Mouse (Mus musculus): ENCODE measurements around the gene Ptpn22. TPM values are rescaled to one million over a fixed set of nuclear protein-coding genes. Genes with fewer than 3 reads are reported as not detected.
"Not testable (repeated sequence)": the region's sequence is repeated elsewhere in the genome, so short reads cannot be mapped to it uniquely, and the experiment has no call there.

The Ptpn22 gene
- polyA plus RNA-seq, 1 experiment, result not detected

GRCm38 (mm10) chr3:103835272-103835950 is 24.2 kb upstream of the Ptpn22 start:
- no peaks in the 10 kb centered on the region for H3K27me3 ChIP-seq (ENCODE audit: control insufficient read depth)
- H3K4me1 ChIP-seq (ENCODE audit: control insufficient read depth), result peaks cover 25% of the 10 kb centered on the region
- no peak for TF ChIP-seq TAL1 (IDR thresholded peaks at IDR 0.05; ENCODE audit: low read length)
- no peak for TF ChIP-seq GATA1 (IDR thresholded peaks at IDR 0.05; ENCODE audit: low read length)
- no peaks in the 10 kb centered on the region for H3K9me3 ChIP-seq (ENCODE audit: control insufficient read depth, low read length)
- H3K4me3 ChIP-seq (replicated peaks), result no peak overlapping the region
- peaks cover 9% of the 10 kb centered on the region for H3K36me3 ChIP-seq (ENCODE audit: control insufficient read depth)

GRCm38 (mm10) chr3:103835951-103836310 is 23.7 kb upstream of the Ptpn22 start:
- TF ChIP-seq GATA1 (IDR thresholded peaks at IDR 0.05; ENCODE audit: low read length), result no peak
- TF ChIP-seq TAL1 (IDR thresholded peaks at IDR 0.05; ENCODE audit: low read length), result no peak
- Histone ChIP-seq H3K4me3 (replicated peaks) (no peak overlapping the region), H3K36me3 (ENCODE audit: control insufficient read depth) (peaks cover 9% of the 10 kb centered on the region), H3K27me3 (ENCODE audit: control insufficient read depth) (no peaks in the 10 kb centered on the region), H3K4me1 (ENCODE audit: control insufficient read depth) (peaks cover 25% of the 10 kb centered on the region), H3K9me3 (ENCODE audit: control insufficient read depth, low read length) (no peaks in the 10 kb centered on the region)

DNA sequence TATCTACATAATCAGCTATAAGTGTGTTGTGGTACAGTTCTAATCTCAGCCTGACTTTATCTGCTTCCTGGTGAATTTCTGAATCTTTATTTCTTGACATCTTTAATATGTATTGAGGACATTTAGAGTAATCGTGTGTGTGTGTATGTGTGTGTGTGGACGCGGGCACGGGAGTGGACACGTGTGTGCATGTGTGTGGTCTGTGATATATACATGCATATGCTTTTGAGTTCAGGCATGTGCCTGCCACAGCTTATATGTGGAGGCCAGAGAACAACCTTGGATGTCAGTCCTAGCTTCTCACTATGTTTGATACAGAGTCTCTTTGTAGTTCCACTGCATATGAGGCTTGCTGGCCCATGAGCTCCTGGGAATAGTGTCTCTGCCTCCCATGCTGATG is 23.1 kb upstream of the Ptpn22 start:
- H3K36me3 ChIP-seq (ENCODE audit: control insufficient read depth), result peaks cover 9% of the 10 kb centered on the region
- TF ChIP-seq TAL1 (IDR thresholded peaks at IDR 0.05; ENCODE audit: low read length) (no peak), GATA1 (IDR thresholded peaks at IDR 0.05; ENCODE audit: low read length) (no peak)
- no peaks in the 10 kb centered on the region for H3K27me3 ChIP-seq (ENCODE audit: control insufficient read depth)
- no peaks in the 10 kb centered on the region for H3K9me3 ChIP-seq (ENCODE audit: control insufficient read depth, low read length)
- H3K4me3 ChIP-seq (replicated peaks), result no peak overlapping the region
- H3K4me1 ChIP-seq (ENCODE audit: control insufficient read depth), result peaks cover 20% of the 10 kb centered on the region

GRCm38 (mm10) chr3:103839711-103840110 is 19.9 kb upstream of the Ptpn22 start:
- TF ChIP-seq GATA1 (IDR thresholded peaks at IDR 0.05; ENCODE audit: low read length), result no peak
- TF ChIP-seq TAL1 (IDR thresholded peaks at IDR 0.05; ENCODE audit: low read length), result no peak
- Histone ChIP-seq H3K27me3 (ENCODE audit: control insufficient read depth) (no peaks in the 10 kb centered on the region), H3K9me3 (ENCODE audit: control insufficient read depth, low read length) (no peaks in the 10 kb centered on the region), H3K4me3 (replicated peaks) (no peak overlapping the region), H3K36me3 (ENCODE audit: control insufficient read depth) (peaks cover 7% of the 10 kb centered on the region; the same call in 1 of the 2 replicates), H3K4me1 (ENCODE audit: control insufficient read depth) (no peaks in the 10 kb centered on the region)

DNA sequence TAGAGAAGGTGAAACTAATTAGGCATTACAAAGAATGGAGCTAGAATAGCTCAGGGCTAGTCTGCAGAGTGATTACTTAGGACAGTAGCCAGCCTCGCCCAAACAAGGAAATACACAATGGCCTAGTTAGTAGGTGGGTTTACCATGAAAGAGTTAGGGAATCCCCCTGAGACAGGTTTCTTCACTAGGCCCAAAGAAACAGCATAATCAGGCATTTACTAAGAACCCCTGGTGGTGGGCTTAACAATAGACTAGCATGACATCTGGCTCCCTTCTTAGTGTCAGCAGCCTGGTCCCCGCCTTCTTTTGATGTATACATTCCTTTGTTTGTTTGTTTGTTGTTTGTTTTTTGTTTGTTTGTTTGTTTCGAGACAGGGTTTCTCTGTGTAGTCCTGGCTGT is 19.4 kb upstream of the Ptpn22 start:
- not testable (repeated sequence) for H3K9me3 ChIP-seq (ENCODE audit: control insufficient read depth, low read length); H3K36me3 ChIP-seq (ENCODE audit: control insufficient read depth); H3K4me3 ChIP-seq (replicated peaks); H3K27me3 ChIP-seq (ENCODE audit: control insufficient read depth); H3K4me1 ChIP-seq (ENCODE audit: control insufficient read depth)

- H3K9me3 ChIP-seq (ENCODE audit: control insufficient read depth, low read length); H3K36me3 ChIP-seq (ENCODE audit: control insufficient read depth); H3K4me1 ChIP-seq (ENCODE audit: control insufficient read depth); H3K4me3 ChIP-seq (replicated peaks); H3K27me3 ChIP-seq (ENCODE audit: control insufficient read depth): not testable (repeated sequence)
These were observed 18.6 kb upstream of the Ptpn22 start for GRCm38 (mm10) chr3:103840946-103841345.

- TF ChIP-seq GATA1 (IDR thresholded peaks at IDR 0.05; ENCODE audit: low read length) (0 out of 2 replicates have a peak, but pooled peaks have one; percentile 9), TAL1 (IDR thresholded peaks at IDR 0.05; ENCODE audit: low read length) (no peak)
- no peak overlapping the region for H3K4me3 ChIP-seq (replicated peaks)
- no peaks in the 10 kb centered on the region for H3K36me3 ChIP-seq (ENCODE audit: control insufficient read depth)
- H3K9me3 ChIP-seq (ENCODE audit: control insufficient read depth, low read length), result no peaks in the 10 kb centered on the region
- H3K4me1 ChIP-seq (ENCODE audit: control insufficient read depth), result no peaks in the 10 kb centered on the region
- H3K27me3 ChIP-seq (ENCODE audit: control insufficient read depth), result no peaks in the 10 kb centered on the region
These were observed 8.8 kb upstream of the Ptpn22 start for GRCm38 (mm10) chr3:103850644-103851363.

- Histone ChIP-seq H3K4me1 (ENCODE audit: control insufficient read depth) (peaks cover 2% of the 10 kb centered on the region; the same call in 1 of the 2 replicates), H3K4me3 (replicated peaks) (no peak overlapping the region), H3K36me3 (ENCODE audit: control insufficient read depth) (no peaks in the 10 kb centered on the region), H3K27me3 (ENCODE audit: control insufficient read depth) (no peaks in the 10 kb centered on the region), H3K9me3 (ENCODE audit: control insufficient read depth, low read length) (no peaks in the 10 kb centered on the region)
- TF ChIP-seq TAL1 (IDR thresholded peaks at IDR 0.05; ENCODE audit: low read length) (no peak), GATA1 (IDR thresholded peaks at IDR 0.05; ENCODE audit: low read length) (no peak)
These were observed 8.1 kb upstream of the Ptpn22 start for GRCm38 (mm10) chr3:103851481-103851880.

- Histone ChIP-seq H3K4me3 (replicated peaks) (no peak overlapping the region), H3K9me3 (ENCODE audit: control insufficient read depth, low read length) (no peaks in the 10 kb centered on the region), H3K27me3 (ENCODE audit: control insufficient read depth) (no peaks in the 10 kb centered on the region), H3K36me3 (ENCODE audit: control insufficient read depth) (no peaks in the 10 kb centered on the region), H3K4me1 (ENCODE audit: control insufficient read depth) (peaks cover 4% of the 10 kb centered on the region; the same call in 1 of the 2 replicates)
- TF ChIP-seq GATA1 (IDR thresholded peaks at IDR 0.05; ENCODE audit: low read length) (no peak), TAL1 (IDR thresholded peaks at IDR 0.05; ENCODE audit: low read length) (no peak)
These were observed 7.7 kb upstream of the Ptpn22 start for GRCm38 (mm10) chr3:103851882-103852281.
